Mouse (Mus musculus): Measurements from ENCODE around the gene Slc30a1. TPM values are rescaled to one million over a fixed set of nuclear protein-coding genes. Genes with fewer than 3 reads are reported as not detected.

The Slc30a1 gene
- polyA plus RNA-seq, 1 experiment from 2014 or later, result 2.6 TPM

GRCm38 (mm10) chr1:191925496-191925895 lies 18.9 kb downstream of the Slc30a1 start:
- Histone ChIP-seq H3K27me3 (peaks cover 4% of the 10 kb centered on the region; the same call in 1 of the 2 replicates), H3K9ac (no peak overlapping the region), H3K4me3 (no peak overlapping the region)

GRCm38 (mm10) chr1:191926681-191927080 lies 20.1 kb downstream of the Slc30a1 start:
- Histone ChIP-seq H3K9ac (no peak overlapping the region), H3K36me3 (no peaks in the 10 kb centered on the region), H3K27ac (no peak overlapping the region), H3K4me1 (replicated peaks) (peaks cover 11% of the 10 kb centered on the region), H3K4me3 (no peak overlapping the region), H3K4me2 (no peak overlapping the region), H3K27me3 (peaks cover 4% of the 10 kb centered on the region; the same call in 1 of the 2 replicates), H3K9me3 (replicated peaks) (no peaks in the 10 kb centered on the region)
- no peak for ATAC-seq (replicated peaks; ENCODE audit: insufficient number of reproducible peaks, insufficient read depth, low FRiP score, low read depth)
- WGBS, result 64% methylated on average over 3 of the region's 3 CpGs

More at GRCm38 (mm10) chr1:191925496-191925895, 18.9 kb downstream of the Slc30a1 start:
- ATAC-seq (replicated peaks; ENCODE audit: insufficient number of reproducible peaks, insufficient read depth, low FRiP score, low read depth), result no peak
- 51% methylated on average over 4 of the region's 4 CpGs for WGBS
- Histone ChIP-seq H3K9me3 (replicated peaks) (no peaks in the 10 kb centered on the region), H3K4me2 (no peak overlapping the region), H3K36me3 (no peaks in the 10 kb centered on the region), H3K27ac (no peak overlapping the region), H3K4me1 (replicated peaks) (peaks cover 11% of the 10 kb centered on the region)

GRCm38 (mm10) chr1:191928345-191928744 lies 21.8 kb downstream of the Slc30a1 start:
- no peak overlapping the region for H3K9ac ChIP-seq

GRCm38 (mm10) chr1:191929065-191929464 lies 22.5 kb downstream of the Slc30a1 start:
- 59% methylated on average over 8 of the region's 8 CpGs for WGBS
- peaks cover 13% of the 10 kb centered on the region for H3K4me1 ChIP-seq (replicated peaks)
- H3K4me2 ChIP-seq, result no peak overlapping the region
- no peak overlapping the region for H3K27ac ChIP-seq
- no peak overlapping the region for H3K4me3 ChIP-seq
- no peak overlapping the region for H3K9ac ChIP-seq
- peaks cover 4% of the 10 kb centered on the region; the same call in 1 of the 2 replicates for H3K27me3 ChIP-seq
- no peaks in the 10 kb centered on the region for H3K36me3 ChIP-seq
- no peak for ATAC-seq (replicated peaks; ENCODE audit: insufficient number of reproducible peaks, insufficient read depth, low FRiP score, low read depth)
- H3K9me3 ChIP-seq (replicated peaks), result no peaks in the 10 kb centered on the region

More at GRCm38 (mm10) chr1:191928345-191928744, 21.8 kb downstream of the Slc30a1 start:
- Histone ChIP-seq H3K27me3 (peaks cover 4% of the 10 kb centered on the region; the same call in 1 of the 2 replicates), H3K4me3 (no peak overlapping the region), H3K9me3 (replicated peaks) (no peaks in the 10 kb centered on the region), H3K4me1 (replicated peaks) (peaks cover 13% of the 10 kb centered on the region), H3K36me3 (no peaks in the 10 kb centered on the region), H3K27ac (no peak overlapping the region), H3K4me2 (no peak overlapping the region)
- ATAC-seq (replicated peaks; ENCODE audit: insufficient number of reproducible peaks, insufficient read depth, low FRiP score, low read depth), result no peak
- WGBS, result 73% methylated on average over 7 of the region's 7 CpGs

GRCm38 (mm10) chr1:191929897-191930524 lies 23.4 kb downstream of the Slc30a1 start:
- Histone ChIP-seq H3K27ac (no peak overlapping the region), H3K9me3 (replicated peaks) (no peaks in the 10 kb centered on the region), H3K36me3 (no peaks in the 10 kb centered on the region), H3K4me1 (replicated peaks) (peaks cover 13% of the 10 kb centered on the region), H3K27me3 (peaks cover 4% of the 10 kb centered on the region; the same call in 1 of the 2 replicates), H3K9ac (no peak overlapping the region), H3K4me2 (no peak overlapping the region), H3K4me3 (no peak overlapping the region)
- no peak for ATAC-seq (replicated peaks; ENCODE audit: insufficient number of reproducible peaks, insufficient read depth, low FRiP score, low read depth)
- WGBS, result 52% methylated on average over 12 of the region's 12 CpGs

- Histone ChIP-seq H3K27ac (no peak overlapping the region), H3K4me3 (no peak overlapping the region), H3K27me3 (peaks cover 4% of the 10 kb centered on the region; the same call in 1 of the 2 replicates), H3K36me3 (no peaks in the 10 kb centered on the region), H3K4me2 (no peak overlapping the region), H3K9me3 (replicated peaks) (no peaks in the 10 kb centered on the region), H3K9ac (no peak overlapping the region), H3K4me1 (replicated peaks) (peaks cover 13% of the 10 kb centered on the region)
- ATAC-seq (replicated peaks; ENCODE audit: insufficient number of reproducible peaks, insufficient read depth, low FRiP score, low read depth), result no peak
- WGBS, result 70% methylated on average over 3 of the region's 3 CpGs
Measured at GRCm38 (mm10) chr1:191930525-191931105, 24.0 kb downstream of the Slc30a1 start.

- ATAC-seq (replicated peaks; ENCODE audit: insufficient number of reproducible peaks, insufficient read depth, low FRiP score, low read depth), result no peak
- WGBS, result 63% methylated on average over 8 of the region's 8 CpGs
- H3K9me3 ChIP-seq (replicated peaks), result no peaks in the 10 kb centered on the region
Measured at GRCm38 (mm10) chr1:191932286-191932985, 25.9 kb downstream of the Slc30a1 start.

GRCm38 (mm10) chr1:191932986-191933632 lies 26.5 kb downstream of the Slc30a1 start:
- Histone ChIP-seq H3K36me3 (no peaks in the 10 kb centered on the region), H3K4me1 (replicated peaks) (peaks cover 13% of the 10 kb centered on the region), H3K27ac (no peak overlapping the region), H3K9me3 (replicated peaks) (no peaks in the 10 kb centered on the region), H3K9ac (no peak overlapping the region), H3K4me2 (no peak overlapping the region), H3K27me3 (no peaks in the 10 kb centered on the region), H3K4me3 (no peak overlapping the region)
- 61% methylated on average over 4 of the region's 4 CpGs for WGBS
- no peak for ATAC-seq (replicated peaks; ENCODE audit: insufficient number of reproducible peaks, insufficient read depth, low FRiP score, low read depth)

More at GRCm38 (mm10) chr1:191932286-191932985, 25.9 kb downstream of the Slc30a1 start:
- Histone ChIP-seq H3K27me3 (no peaks in the 10 kb centered on the region), H3K9ac (no peak overlapping the region), H3K4me1 (replicated peaks) (peaks cover 13% of the 10 kb centered on the region), H3K36me3 (no peaks in the 10 kb centered on the region), H3K4me2 (no peak overlapping the region), H3K27ac (no peak overlapping the region), H3K4me3 (no peak overlapping the region)

GRCm38 (mm10) chr1:191943638-191944037 lies 37.1 kb downstream of the Slc30a1 start:
- no peak overlapping the region for H3K4me2 ChIP-seq
- no peak for ATAC-seq (replicated peaks; ENCODE audit: insufficient number of reproducible peaks, insufficient read depth, low FRiP score, low read depth)
- 54% methylated on average over 6 of the region's 6 CpGs for WGBS
- H3K27me3 ChIP-seq, result no peaks in the 10 kb centered on the region
- no peak overlapping the region for H3K4me3 ChIP-seq
- H3K36me3 ChIP-seq, result no peaks in the 10 kb centered on the region
- H3K27ac ChIP-seq, result no peak overlapping the region
- no peak overlapping the region for H3K9ac ChIP-seq
- H3K4me1 ChIP-seq (replicated peaks), result 0 out of 2 replicates have a peak, but pooled peaks cover 2% of the 10 kb centered on the region
- H3K9me3 ChIP-seq (replicated peaks), result no peaks in the 10 kb centered on the region

- H3K27me3 ChIP-seq, result no peaks in the 10 kb centered on the region
- H3K4me2 ChIP-seq, result no peak overlapping the region
- no peaks in the 10 kb centered on the region for H3K9me3 ChIP-seq (replicated peaks)
- H3K4me3 ChIP-seq, result no peak overlapping the region
- WGBS, result 95% methylated on average over 8 of the region's 8 CpGs
- H3K36me3 ChIP-seq, result no peaks in the 10 kb centered on the region
- H3K27ac ChIP-seq, result no peak overlapping the region
- H3K9ac ChIP-seq, result no peak overlapping the region
- ATAC-seq (replicated peaks; ENCODE audit: insufficient number of reproducible peaks, insufficient read depth, low FRiP score, low read depth), result no peak
- 0 out of 2 replicates have a peak, but pooled peaks cover 2% of the 10 kb centered on the region for H3K4me1 ChIP-seq (replicated peaks)
Measured at GRCm38 (mm10) chr1:191945341-191945740, 38.8 kb downstream of the Slc30a1 start.

GRCm38 (mm10) chr1:191945756-191946155 lies 39.2 kb downstream of the Slc30a1 start:
- Histone ChIP-seq H3K9ac (no peak overlapping the region), H3K4me1 (replicated peaks) (0 out of 2 replicates have a peak, but pooled peaks cover 2% of the 10 kb centered on the region), H3K27ac (no peak overlapping the region), H3K4me3 (no peak overlapping the region), H3K4me2 (no peak overlapping the region), H3K27me3 (no peaks in the 10 kb centered on the region), H3K9me3 (replicated peaks) (no peaks in the 10 kb centered on the region), H3K36me3 (no peaks in the 10 kb centered on the region)
- ATAC-seq (replicated peaks; ENCODE audit: insufficient number of reproducible peaks, insufficient read depth, low FRiP score, low read depth), result no peak
- 77% methylated on average over 5 of the region's 5 CpGs for WGBS

Data from heart, embryonic 15.5 days (tissue).